In the genomic region with DNA sequence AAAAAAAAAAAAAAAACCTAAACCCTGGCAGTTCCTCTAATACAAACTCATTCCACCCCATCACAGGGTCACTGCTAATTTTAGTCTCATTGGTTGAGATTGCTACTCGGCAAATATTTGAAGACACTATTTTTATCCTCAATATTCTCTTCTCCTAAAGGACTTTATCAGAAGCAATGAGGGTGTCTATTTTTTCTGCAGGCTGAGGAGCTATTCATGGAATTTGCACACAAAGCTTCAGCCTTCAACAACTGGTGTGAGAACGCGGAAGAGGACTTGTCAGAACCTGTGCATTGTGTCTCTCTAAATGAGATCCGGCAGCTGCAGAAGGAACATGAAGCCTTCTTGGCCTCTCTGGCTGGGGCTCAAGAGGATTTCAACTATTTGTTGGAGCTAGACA, we compare ENCODE assay signal across 22 mouse cellular contexts. TPM values are rescaled to one million over a fixed set of nuclear protein-coding genes. Genes with fewer than 3 reads are reported as not detected.
DNase-seq lines count a peak whose midpoint lies in the region; ATAC-seq and TF ChIP-seq lines count a peak whose summit lies in the region.
"Had no signal": no experiment of that assay in that cellular context is flagged by ENCODE, and none has a peak within 500 bp of the region (broad histone marks: within the 10 kb centered on the region; RNA-seq: fewer than 3 reads in every experiment).

No protein-coding gene starts in this region.

- peak in 1 of 2 experiments; percentile 9 for DNase-seq in heart, adult 2 months
- DNase-seq in heart, postnatal 25 days (ENCODE audit: low spot score) = no peak
- peak; percentile 35 to 36 for DNase-seq in heart, postnatal 10 days
- DNase-seq in midbrain, embryonic 11.5 days (ENCODE audit: low spot score, missing footprints) = no peak
- DNase-seq in forebrain, embryonic 10.5 days (ENCODE audit: extremely low spot score, low spot score) = no peak
- DNase-seq: adrenal gland, adult 2 months; adrenal gland, postnatal 25 days; cerebellum, adult 18-20 months; cerebellum, adult 9-11 months; gastrocnemius, postnatal 10 days; kidney, adult 18-20 months had no signal

- peak overlapping the region; percentile 65 for H3K27ac ChIP-seq in heart, adult 2 months
- 0 out of 2 replicates have a peak overlapping the region, but pooled peaks have one; percentile 23 for H3K27ac ChIP-seq in heart, embryonic 11.5 days (ENCODE audit: low read depth, low read length)
- H3K27ac ChIP-seq in heart, embryonic 14.5 days (replicated peaks in 1 of 2; ENCODE audit: control insufficient read depth in 1 of 2, insufficient read depth in 1 of 2, low read depth in 2 of 2, low read length in 2 of 2) = peak overlapping the region; percentile 61 to 76
- H3K27ac ChIP-seq in midbrain, embryonic 11.5 days (ENCODE audit: low read depth, low read length) = no peak overlapping the region
- H3K27ac ChIP-seq in forebrain, embryonic 10.5 days = no peak overlapping the region
- H3K27ac ChIP-seq: forebrain, embryonic 12.5 days; hindbrain, embryonic 10.5 days; hindbrain, embryonic 14.5 days; intestine, embryonic 15.5 days had no signal

- no peaks in the 10 kb centered on the region for H3K79me2 ChIP-seq in heart, adult 2 months (replicated peaks; ENCODE audit: control insufficient read depth, insufficient read depth, low read length)

- H3K36me3 ChIP-seq in heart, adult 2 months (ENCODE audit: control insufficient read depth, insufficient read depth, low read length) = peaks cover 9% of the 10 kb centered on the region
- H3K36me3 ChIP-seq in heart, embryonic 11.5 days (ENCODE audit: control insufficient read depth, insufficient read depth, low read length) = no peaks in the 10 kb centered on the region
- H3K36me3 ChIP-seq in heart, embryonic 14.5 days (ENCODE audit: control insufficient read depth, insufficient read depth, low read length) = 0 out of 2 replicates have a peak, but pooled peaks cover 3% of the 10 kb centered on the region
- H3K36me3 ChIP-seq in midbrain, embryonic 11.5 days (ENCODE audit: control insufficient read depth, insufficient read depth, low read length) = no peaks in the 10 kb centered on the region
- no peaks in the 10 kb centered on the region for H3K36me3 ChIP-seq in forebrain, embryonic 10.5 days (replicated peaks)
- H3K36me3 ChIP-seq: forebrain, embryonic 12.5 days; hindbrain, embryonic 10.5 days; intestine, embryonic 15.5 days had no signal

- H3K27me3 ChIP-seq in heart, adult 2 months (ENCODE audit: control insufficient read depth, insufficient read depth, low read length) = no peaks in the 10 kb centered on the region
- no peaks in the 10 kb centered on the region for H3K27me3 ChIP-seq in heart, embryonic 11.5 days (ENCODE audit: control insufficient read depth, insufficient read depth, low read length)
- no peaks in the 10 kb centered on the region for H3K27me3 ChIP-seq in heart, embryonic 14.5 days (ENCODE audit: control insufficient read depth, insufficient read depth, low read length)
- H3K27me3 ChIP-seq in midbrain, embryonic 11.5 days (ENCODE audit: control insufficient read depth, insufficient read depth, low read length) = no peaks in the 10 kb centered on the region
- no peaks in the 10 kb centered on the region for H3K27me3 ChIP-seq in forebrain, embryonic 10.5 days (ENCODE audit: poor library complexity, severe bottlenecking)
- H3K27me3 ChIP-seq: forebrain, embryonic 12.5 days; intestine, embryonic 15.5 days had no signal

- no peak for TF ChIP-seq CTCF in heart, adult 2 months (IDR thresholded peaks at IDR 0.05)

- 0 out of 2 replicates have a peak, but pooled peaks have one; percentile 26 for ATAC-seq in heart, embryonic 11.5 days (replicated peaks; ENCODE audit: insufficient number of reproducible peaks, low FRiP score, low TSS enrichment)
- ATAC-seq in heart, embryonic 14.5 days (ENCODE audit: insufficient number of reproducible peaks, insufficient read depth, low FRiP score, low read depth) = peak; percentile 47
- no peak for ATAC-seq in midbrain, embryonic 11.5 days (ENCODE audit: low FRiP score)
- ATAC-seq: forebrain, embryonic 16.5 days; intestine, embryonic 15.5 days had no signal

- 44% methylated on average over 4 of the region's 4 CpGs for WGBS in heart, adult 2 months
- WGBS in heart, embryonic 11.5 days (ENCODE audit: insufficient replicate concordance) = 56% methylated on average over 4 of the region's 4 CpGs
- WGBS in heart, embryonic 14.5 days = 27% methylated on average over 4 of the region's 4 CpGs
- 92% methylated on average over 4 of the region's 4 CpGs for WGBS in midbrain, embryonic 11.5 days
- WGBS in forebrain, embryonic 10.5 days = 91% methylated on average over 4 of the region's 4 CpGs

- intact Hi-C loops in heart, adult 2 months (cut with DNase I) = no loop called here
- intact Hi-C loops in heart, postnatal 25 days (cut with DNase I) = no loop called here
- intact Hi-C loops in heart, postnatal 10 days (cut with DNase I) = no loop called here

- no peak overlapping the region for H3K4me3 ChIP-seq in heart, adult 2 months
- H3K4me3 ChIP-seq in heart, embryonic 11.5 days (ENCODE audit: low read depth, low read length) = no peak overlapping the region
- H3K4me3 ChIP-seq in heart, embryonic 14.5 days (ENCODE audit: control insufficient read depth in 1 of 2, insufficient read depth in 1 of 2, low read depth in 1 of 2, low read length in 2 of 2) = no peak overlapping the region
- H3K4me3 ChIP-seq in midbrain, embryonic 11.5 days (ENCODE audit: low read depth, low read length) = no peak overlapping the region
- H3K4me3 ChIP-seq in forebrain, embryonic 10.5 days = no peak overlapping the region
- H3K4me3 ChIP-seq: forebrain, embryonic 12.5 days; hindbrain, embryonic 10.5 days; intestine, embryonic 15.5 days had no signal

- no peak for TF ChIP-seq EP300 in heart, adult 2 months (IDR thresholded peaks at IDR 0.05; ENCODE audit: insufficient read depth, low read depth, low read length)

- H3K4me2 ChIP-seq in heart, embryonic 11.5 days = 0 out of 2 replicates have a peak overlapping the region, but pooled peaks have one; percentile 14
- peak overlapping the region; percentile 22 for H3K4me2 ChIP-seq in heart, embryonic 14.5 days (ENCODE audit: low read length)
- no peak overlapping the region for H3K4me2 ChIP-seq in midbrain, embryonic 11.5 days
- H3K4me2 ChIP-seq: forebrain, embryonic 12.5 days; hindbrain, embryonic 14.5 days; intestine, embryonic 15.5 days had no signal

- no peak overlapping the region for H3K9ac ChIP-seq in heart, adult 2 months (ENCODE audit: low read depth, low read length)
- no peak overlapping the region for H3K9ac ChIP-seq in heart, embryonic 11.5 days (ENCODE audit: low read depth, low read length)
- no peak overlapping the region for H3K9ac ChIP-seq in heart, embryonic 14.5 days (ENCODE audit: low read length)
- H3K9ac ChIP-seq in midbrain, embryonic 11.5 days (ENCODE audit: low read length) = no peak overlapping the region
- H3K9ac ChIP-seq: forebrain, embryonic 12.5 days; hindbrain, embryonic 14.5 days; intestine, embryonic 15.5 days had no signal

- TF ChIP-seq POLR2A in heart, adult 2 months (IDR thresholded peaks at IDR 0.05; ENCODE audit: insufficient read depth, low read depth, low read length) = no peak

- no peaks in the 10 kb centered on the region for H3K9me3 ChIP-seq in heart, embryonic 11.5 days (replicated peaks; ENCODE audit: control insufficient read depth, low read length)
- H3K9me3 ChIP-seq in heart, embryonic 14.5 days (ENCODE audit: control insufficient read depth, low read length) = no peaks in the 10 kb centered on the region
- no peaks in the 10 kb centered on the region for H3K9me3 ChIP-seq in midbrain, embryonic 11.5 days (ENCODE audit: control insufficient read depth, low read length)
- no peaks in the 10 kb centered on the region for H3K9me3 ChIP-seq in forebrain, embryonic 10.5 days
- H3K9me3 ChIP-seq: forebrain, embryonic 12.5 days; hindbrain, embryonic 10.5 days; intestine, embryonic 15.5 days had no signal

- peaks cover 3% of the 10 kb centered on the region; the same call in 1 of the 2 replicates for H3K4me1 ChIP-seq in heart, adult 2 months (ENCODE audit: control insufficient read depth, insufficient read depth, low read length)
- no peaks in the 10 kb centered on the region for H3K4me1 ChIP-seq in heart, embryonic 11.5 days (ENCODE audit: control insufficient read depth, insufficient read depth, low read length)
- H3K4me1 ChIP-seq in heart, embryonic 14.5 days (ENCODE audit: control insufficient read depth in 2 of 2, insufficient read depth in 2 of 2, low read length in 2 of 2) = peaks cover 0 to 7% of the 10 kb centered on the region in 2 experiments; a peak in 1 of 4 replicates
- H3K4me1 ChIP-seq in midbrain, embryonic 11.5 days (ENCODE audit: control insufficient read depth, insufficient read depth, low read length) = no peaks in the 10 kb centered on the region
- H3K4me1 ChIP-seq in forebrain, embryonic 10.5 days = no peaks in the 10 kb centered on the region
- H3K4me1 ChIP-seq: forebrain, embryonic 12.5 days; hindbrain, embryonic 10.5 days; intestine, embryonic 15.5 days had no signal

RNA-seq across cellular contexts. Expression of gene Olfr419, which starts 11.9 kb away (rescaled TPM):
- not detected for total RNA-seq in heart, adult 2 months (2021)
- not detected in 2 replicates for polyA plus RNA-seq in heart, adult 2 months (2012; rRNA removed)
- not detected for total RNA-seq in heart, postnatal 25 days (2021)
- polyA plus RNA-seq in heart, embryonic 11.5 days (2014; fragmentation: Nextera tagmentation; extraction: Ambion mirVana) = 0.18 TPM in 1 of 2 replicates, not detected in the other
- polyA plus RNA-seq in heart, embryonic 14.5 days (2014; fragmentation: Nextera tagmentation; extraction: Ambion mirVana) = not detected in 2 replicates
- total RNA-seq in heart, postnatal 10 days (2021) = not detected
- polyA plus RNA-seq in midbrain, embryonic 11.5 days (2014; fragmentation: Nextera tagmentation; extraction: Ambion mirVana) = not detected in 2 replicates
- not detected in 2 replicates for polyA plus RNA-seq in forebrain, embryonic 10.5 days (2016; fragmentation: Nextera tagmentation; extraction: Ambion mirVana)
- total RNA-seq: adrenal gland, adult 2 months; adrenal gland, postnatal 25 days; gastrocnemius, postnatal 10 days; gastrocnemius, postnatal 4 days had no signal
- polyA plus RNA-seq: adrenal gland, adult 2 months; embryonic facial prominence, embryonic 11.5 days; forebrain, embryonic 12.5 days; forebrain, embryonic 16.5 days; frontal cortex, adult 2 months; hindbrain, embryonic 10.5 days; hindbrain, embryonic 14.5 days; intestine, embryonic 15.5 days; kidney, embryonic 14.5 days had no signal

Comparison
In these comparisons a context has a peak if more than half of its experiments do, and no peak if none do; other contexts are left out.
1. DNase-seq: peak in heart, postnatal 10 days (2 of 2); none in heart, postnatal 25 days (single experiment), midbrain, embryonic 11.5 days (single experiment) and forebrain, embryonic 10.5 days (single experiment).
2. H3K27ac ChIP-seq: peak in heart, adult 2 months (single experiment), heart, embryonic 11.5 days (single experiment) and heart, embryonic 14.5 days (2 of 2); none in midbrain, embryonic 11.5 days (single experiment) and forebrain, embryonic 10.5 days (single experiment).